Mouse (Mus musculus) urinary bladder, adult 2 months (tissue): ENCODE measurements around the gene Ltf. TPM values are rescaled to one million over a fixed set of nuclear protein-coding genes. Genes with fewer than 3 reads are reported as not detected.

Experiments
- DNase-seq: peaks from one replicate; pipeline ENCODE4 v3.0.0; 2022; ENCODE audit warnings: low spot score
- polyA plus RNA-seq: library from polyadenylated mRNA; depleted of rRNA; stranded (reverse); fragments of >200 nt; gene quantifications from 2 replicates; pipeline ENCODE4 v1.2.3, GENCODE M21; 2012; rRNA removed

Ltf gene
- polyA plus RNA-seq, result not detected in 2 replicates

DNA sequence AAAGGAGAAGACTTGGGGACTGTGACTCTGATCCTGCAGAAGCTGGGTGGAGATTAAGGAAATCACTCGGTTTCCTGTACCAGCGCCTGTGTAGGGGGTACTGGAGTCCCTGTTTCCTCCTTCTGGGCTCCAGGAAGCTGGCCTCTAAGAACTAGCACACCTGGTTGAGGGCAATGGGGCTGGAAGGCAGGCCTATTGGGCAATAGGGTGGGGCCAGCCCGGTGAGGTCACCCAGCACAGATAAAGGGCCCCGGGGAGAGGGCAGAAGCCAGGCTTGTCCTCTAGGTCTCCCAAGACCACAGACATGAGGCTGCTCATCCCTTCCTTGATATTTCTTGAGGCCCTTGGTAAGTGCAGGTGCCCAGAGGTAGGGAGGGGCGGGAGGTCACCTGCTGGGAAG, at the start of gene Ltf:
Gene Ltf, plus strand, starts transcription at position 250 of the 400 bp plus-strand sequence.
- no peak for DNase-seq

DNA sequence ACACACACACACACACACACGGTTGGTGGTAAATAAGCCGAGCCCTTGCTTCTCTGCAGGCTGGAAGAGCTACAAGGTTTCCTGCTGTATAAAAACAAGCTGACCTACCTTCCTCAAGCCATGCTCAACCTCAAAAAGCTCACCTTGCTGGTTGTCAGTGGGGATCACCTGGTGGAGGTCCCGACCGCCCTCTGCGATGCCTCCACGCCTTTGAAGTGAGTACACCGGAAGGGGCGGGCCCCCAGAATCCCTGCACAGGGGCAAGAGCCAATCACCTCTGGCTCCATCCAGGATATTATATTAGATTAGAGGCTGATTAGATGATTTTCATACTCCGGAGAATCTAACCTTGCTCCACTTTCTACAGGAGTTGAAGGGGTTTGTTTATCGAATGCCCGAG, 39.7 kb upstream of the Ltf start:
- DNase-seq, result no peak

DNA sequence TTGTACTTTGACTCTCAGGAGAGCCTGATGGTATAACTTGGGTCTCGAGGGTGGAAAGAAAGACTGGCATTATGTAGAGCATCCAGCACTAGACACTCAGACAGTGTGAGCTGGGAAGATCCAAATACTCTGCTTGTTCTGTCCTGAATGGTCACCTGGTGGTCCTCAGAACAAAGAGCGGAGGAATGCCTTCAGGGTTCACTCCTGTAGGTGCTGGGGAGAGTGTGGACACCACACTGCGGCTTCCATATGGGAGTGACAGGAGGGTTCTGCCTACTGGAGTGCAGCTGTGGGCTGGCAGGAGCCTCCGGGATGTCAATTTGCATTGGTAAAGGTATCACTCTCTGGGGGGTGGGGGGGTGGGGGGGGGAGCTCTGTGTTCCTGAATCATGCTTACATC, 36.7 kb upstream of the Ltf start:
- DNase-seq, result no peak

DNA sequence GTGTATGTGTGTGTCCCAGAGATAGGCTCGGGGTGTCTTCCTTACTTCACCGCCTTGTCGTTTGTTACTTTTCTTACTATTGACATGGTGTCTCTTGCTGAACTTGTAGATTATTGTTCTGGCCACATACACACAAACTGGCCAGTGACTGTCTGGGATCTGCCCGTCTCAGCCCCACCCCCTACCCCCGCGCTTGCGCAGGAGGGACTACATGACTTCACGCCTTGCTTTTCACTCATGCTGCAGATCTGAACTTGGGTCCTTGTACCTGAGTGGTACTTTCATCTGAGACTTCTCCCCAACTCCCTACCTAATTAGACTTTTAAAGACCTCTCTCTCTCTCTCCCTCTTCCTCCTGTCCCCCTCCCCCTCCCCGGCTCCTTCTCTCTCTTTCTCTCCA, 35.0 kb upstream of the Ltf start:
- no peak for DNase-seq

DNA sequence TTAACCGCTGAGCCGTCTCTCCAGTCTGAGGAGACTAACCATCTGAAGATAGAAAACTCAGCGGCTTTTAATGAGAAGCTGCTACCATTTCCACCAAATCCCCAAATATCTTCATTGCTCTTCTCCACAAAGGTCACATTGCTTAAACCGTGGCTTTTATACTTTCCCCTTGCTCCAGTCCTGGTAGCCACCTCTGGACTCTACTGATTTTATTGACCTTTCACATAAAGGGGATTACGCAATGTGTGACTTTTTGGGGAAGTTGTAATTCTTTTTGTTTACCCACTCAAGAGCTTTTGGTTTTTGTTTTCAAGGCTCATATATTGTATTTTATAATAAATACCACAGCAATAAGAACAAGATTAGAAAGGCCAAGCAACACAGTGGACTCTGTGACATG, 33.5 kb upstream of the Ltf start:
- no peak for DNase-seq

DNA sequence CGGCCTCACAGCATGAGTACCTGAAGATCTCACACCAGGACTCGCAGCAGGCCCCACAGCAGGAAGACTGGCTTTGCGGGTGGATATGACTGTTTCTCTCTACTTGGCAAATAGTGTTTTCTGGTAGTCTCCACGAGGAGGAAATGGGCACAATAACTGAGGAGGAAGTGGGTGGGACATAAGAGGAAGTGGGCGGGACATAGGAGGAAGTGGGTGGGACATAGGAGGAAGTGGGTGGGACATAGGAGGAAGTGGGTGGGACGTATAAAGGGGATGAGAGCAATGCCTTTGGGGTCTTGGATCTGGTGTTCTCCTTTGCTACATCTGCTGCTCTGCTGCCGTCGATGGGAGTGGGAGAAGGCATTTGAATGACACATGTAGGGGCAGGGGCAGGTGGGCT, 33.1 kb upstream of the Ltf start:
- DNase-seq, result no peak

DNA sequence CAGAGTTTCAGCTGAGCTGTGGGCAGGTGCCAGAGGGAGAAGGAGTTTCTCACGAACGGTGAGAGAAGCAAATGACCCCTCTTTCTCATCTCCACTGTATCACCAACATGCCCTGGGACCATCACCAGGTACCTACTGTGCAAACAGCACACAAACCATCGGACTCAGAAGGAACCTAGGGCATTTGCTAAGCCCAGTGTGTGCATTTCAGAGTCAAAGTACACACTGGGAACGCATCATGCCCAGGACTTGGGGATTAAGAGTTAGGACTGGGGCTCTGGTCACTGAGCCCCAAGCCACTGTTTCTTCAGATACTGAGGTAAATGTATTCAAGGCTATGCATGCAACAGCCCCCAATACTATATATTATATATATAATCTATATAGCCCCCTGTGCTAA, 31.7 kb upstream of the Ltf start:
- DNase-seq, result no peak

DNA sequence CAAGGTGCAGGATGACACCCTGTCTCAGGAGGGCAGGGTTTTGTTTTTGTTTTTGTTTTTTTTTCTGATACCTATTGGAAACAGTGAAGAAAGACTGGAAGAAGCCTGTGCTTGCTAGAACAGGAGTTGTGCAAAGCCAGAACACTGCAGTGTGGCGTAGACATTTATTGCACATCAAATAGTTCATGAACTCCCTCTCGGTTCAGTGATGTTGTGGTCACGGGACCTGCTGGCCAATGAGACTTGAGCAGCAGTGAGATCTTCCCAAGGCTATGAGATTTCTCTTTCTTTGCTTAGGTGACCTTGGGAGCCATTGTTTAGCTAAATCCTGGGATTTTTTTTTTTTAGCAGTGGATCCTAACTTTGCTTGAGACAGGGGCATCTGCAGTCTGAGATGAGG, 31.0 kb upstream of the Ltf start:
- DNase-seq, result no peak

DNA sequence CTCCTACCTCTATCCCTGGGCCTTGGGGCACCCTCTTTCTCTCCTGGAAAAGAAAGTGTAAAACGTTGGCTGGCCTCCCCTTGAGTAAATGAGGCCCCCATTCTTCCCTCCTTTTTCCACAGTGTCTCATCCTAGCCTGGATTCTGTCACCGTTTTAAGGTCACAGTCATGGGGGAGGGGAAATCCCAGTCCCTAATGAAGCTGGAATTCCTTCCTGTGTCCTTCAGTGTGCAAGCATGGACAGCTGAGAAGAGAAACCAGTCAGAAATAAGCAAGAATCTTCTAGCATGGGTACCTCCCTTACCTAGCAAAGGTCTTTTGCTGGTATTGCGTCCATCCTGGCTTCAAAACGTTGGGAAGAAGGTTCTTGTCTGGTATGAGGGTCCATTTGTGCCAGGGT, 29.9 kb upstream of the Ltf start:
- DNase-seq, result no peak

DNA sequence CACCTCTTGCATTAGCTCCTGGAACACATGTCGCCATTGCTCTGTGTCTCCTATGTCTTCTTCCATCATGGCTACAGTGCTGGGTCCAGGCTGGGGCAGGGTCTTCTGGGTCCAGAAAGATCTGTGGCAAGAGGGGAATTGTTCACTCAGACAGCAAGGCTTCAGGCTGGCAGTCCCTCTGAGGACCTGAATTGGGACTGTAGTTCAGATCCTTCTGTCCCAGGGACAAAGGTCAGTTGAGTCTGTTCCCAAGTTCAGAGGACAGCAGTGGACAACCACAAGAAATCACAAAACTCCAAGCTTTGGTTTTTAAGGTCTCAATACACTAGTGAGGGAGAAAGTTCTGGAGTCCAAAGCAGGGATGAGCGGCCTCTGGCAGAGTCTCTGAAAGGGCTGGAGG, 29.5 kb upstream of the Ltf start:
- no peak for DNase-seq

DNA sequence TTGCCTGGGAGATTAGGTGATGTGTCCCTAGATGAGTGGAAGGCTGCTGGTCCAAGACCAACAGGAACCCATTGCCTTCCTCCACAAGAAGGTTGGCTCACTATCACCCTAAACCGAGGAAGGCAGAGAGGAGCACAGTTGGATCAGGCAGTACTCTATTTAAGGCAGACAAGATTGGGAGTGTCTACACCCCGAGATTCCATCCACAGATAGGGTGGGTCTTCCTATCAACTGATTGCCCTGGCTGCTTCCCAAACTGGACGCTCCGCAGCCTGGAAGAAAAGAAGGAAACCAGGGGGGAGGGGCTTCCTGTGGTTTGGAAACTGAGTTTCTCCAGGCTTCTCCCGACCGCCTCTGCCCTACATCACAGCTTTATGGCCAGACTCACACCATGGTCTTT, 28.9 kb upstream of the Ltf start, which contains the start of gene Rtp3:
Gene Rtp3, minus strand, starts transcription at position 380 of the 400 bp plus-strand sequence.
- no peak for DNase-seq

DNA sequence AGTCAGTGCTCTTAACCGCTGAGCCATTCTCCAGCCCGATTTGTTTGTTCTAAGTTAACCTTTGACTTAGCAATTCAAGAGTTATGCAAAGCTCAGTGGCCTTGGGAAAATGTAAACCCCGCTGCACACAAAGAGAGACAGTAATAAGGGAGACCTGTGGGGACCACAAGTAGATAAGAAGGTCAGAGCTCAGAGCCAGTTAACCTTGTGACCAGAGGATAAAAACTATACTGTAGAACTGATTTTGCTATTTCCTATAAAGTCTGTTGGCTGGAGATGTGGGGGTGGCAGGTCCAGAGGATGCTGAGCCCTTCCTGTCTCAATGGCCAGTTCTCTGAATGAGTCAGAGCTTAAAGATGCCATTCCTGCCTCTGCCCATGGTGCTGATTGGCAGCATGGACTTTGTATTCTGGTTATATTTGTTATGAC, 25.8 kb upstream of the Ltf start:
- no peak for DNase-seq

DNA sequence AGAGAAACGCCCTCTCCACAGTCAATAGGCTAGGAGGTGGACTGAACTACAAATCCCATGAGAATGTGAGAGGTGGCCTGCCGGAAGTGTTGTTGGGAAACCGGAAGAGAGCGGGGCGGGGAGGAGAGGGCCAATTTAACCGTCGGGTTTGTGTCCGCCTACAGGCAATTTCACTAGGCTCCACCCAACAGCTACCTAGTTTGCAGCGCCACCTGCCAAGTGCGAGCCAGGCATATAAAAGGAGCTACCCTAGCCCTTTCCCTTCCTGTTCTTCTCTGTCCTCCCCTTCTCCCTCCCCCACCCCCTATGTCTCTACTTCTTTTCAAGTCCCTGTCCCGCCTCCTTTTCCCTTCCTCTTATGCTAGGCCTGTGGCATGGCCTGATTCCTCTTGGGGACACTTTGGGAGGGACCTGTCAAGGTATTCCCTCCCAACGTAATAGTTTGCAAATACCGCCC, 24.3 kb upstream of the Ltf start:
- peak; percentile 37 for DNase-seq

DNA sequence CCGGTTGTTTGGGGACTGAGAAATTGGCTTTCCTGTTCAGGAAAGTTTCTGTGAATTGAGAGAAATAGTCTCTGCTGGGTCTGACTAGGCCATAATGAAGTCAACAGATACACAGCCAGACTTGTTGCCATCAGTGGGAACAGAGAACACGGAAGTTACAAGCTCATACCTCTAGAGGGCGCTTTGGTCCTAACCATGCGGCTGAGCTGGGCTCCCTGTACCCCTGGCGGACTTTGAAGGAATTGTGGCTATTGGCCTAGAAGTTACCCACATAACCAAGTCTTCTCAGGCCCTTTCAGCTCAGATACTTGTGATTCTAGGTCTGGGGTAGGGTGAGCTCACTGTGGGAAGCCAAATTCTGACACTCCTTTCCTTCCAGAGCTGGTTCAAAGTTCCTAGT, 21.8 kb upstream of the Ltf start:
- DNase-seq, result no peak

DNA sequence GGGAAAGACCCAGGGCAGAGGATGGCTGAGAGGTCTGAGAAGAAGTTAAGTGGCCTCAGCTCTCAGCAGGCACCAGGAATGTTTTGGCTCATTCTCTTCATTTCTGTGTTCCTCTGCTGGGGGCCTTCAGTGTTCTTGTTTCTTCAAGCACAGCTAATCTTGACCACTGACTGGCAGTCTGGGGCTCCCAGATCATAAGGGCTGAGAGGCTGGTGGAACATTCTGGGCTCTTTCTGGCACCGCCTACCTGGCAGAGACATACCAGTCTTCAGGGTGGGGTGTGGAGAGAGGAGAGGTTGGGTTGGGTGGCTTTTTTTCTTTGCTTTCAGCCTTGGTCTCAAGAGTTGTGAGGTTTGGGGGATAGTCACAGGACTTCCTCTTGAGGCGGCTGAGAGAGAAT, 20.0 kb upstream of the Ltf start:
- DNase-seq, result no peak

DNA sequence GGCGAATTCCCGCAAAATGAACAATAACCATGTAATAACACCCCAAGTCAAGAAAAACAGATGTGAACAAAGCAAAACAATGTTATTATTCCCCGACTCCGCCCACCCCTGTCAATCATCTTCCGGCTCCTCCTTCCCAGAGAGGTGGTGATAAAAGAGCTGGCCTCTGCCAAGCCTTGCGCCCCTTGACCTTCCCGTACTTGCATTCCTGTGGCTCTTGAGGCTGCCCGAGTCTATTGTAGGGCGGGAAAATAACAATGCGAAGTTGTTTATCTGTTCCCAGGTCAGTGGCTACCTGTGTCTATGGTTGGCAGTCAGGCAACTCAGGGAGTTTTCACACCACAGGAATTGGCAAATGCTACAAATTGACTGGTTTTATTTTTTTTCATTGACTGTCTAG, 19.2 kb upstream of the Ltf start:
- DNase-seq, result no peak

DNA sequence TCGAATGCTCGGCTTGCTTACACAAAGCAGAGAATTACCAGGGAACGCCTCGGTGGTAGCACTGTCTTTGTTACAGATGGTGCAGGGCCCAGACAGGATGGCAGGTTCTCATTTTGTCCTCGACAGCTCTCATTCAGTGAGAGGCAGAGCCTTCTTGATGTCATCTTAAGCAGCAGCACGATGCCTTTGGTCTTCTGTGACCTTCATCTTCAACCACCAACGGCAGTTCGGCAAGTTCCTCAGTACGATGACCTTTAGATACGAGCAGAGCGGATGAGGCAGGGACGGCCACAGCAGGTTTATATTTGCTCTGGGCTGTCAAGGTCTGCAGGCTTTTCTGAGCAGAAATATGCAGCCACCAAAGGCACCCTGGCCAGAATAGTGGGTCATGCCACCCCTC, 17.4 kb upstream of the Ltf start:
- no peak for DNase-seq

DNA sequence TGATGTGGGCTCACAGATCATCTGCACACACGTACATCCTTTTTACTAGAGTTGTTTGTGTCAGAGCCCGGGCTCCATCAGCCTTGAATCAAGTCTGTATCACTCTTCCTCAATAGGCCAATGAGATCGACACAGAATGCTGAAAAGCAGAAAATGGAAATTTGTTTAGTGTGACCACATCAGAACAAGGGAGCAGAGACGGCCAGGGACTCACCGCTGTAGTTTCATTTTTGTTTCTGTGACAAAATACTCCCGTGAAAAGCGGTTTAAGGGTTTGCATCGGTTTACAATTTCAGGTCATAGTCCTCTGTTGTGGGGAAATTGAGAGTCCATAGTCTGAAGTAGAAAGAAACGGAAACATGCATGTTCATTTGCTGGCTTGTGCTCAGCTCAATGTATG, 15.8 kb upstream of the Ltf start:
- no peak for DNase-seq

DNA sequence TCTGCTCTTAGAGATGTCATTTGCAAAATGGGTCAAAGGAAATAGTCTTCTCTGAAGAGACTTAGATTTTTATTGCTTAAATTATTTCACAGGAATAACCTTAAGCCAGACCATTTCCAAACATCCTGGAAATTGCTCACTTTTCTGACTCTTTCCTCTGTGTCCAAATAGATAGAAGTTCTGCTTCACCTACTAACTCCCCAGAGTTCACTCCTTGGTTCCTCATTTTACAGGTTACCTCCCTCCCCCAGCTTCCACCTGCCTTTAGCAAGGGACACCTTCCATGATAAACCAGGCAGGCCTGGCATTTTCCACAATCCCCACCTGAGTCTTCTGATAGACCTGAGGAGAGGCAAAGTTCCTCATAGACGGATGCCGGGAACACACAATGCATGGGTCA, 12.5 kb upstream of the Ltf start:
- no peak for DNase-seq

DNA sequence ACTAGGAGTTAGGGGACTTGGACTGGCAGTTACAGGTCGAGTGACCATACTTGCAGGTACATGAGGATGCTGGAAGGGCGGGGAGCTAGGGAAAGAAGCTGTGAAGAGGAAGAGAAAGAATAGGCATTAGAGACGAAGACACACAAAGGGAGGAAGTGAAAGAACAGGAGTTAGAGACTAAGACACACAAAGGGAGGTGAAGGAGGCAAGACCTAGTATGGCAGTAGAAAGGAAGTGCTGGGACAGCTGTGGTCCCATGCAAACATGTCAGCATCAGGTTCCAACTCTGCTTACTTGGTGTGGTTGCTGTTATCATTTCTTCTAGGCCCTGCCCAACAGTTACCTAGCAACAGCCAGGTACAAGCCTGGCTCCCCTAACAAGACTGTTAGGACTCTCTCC, 9.3 kb upstream of the Ltf start:
- no peak for DNase-seq

DNA sequence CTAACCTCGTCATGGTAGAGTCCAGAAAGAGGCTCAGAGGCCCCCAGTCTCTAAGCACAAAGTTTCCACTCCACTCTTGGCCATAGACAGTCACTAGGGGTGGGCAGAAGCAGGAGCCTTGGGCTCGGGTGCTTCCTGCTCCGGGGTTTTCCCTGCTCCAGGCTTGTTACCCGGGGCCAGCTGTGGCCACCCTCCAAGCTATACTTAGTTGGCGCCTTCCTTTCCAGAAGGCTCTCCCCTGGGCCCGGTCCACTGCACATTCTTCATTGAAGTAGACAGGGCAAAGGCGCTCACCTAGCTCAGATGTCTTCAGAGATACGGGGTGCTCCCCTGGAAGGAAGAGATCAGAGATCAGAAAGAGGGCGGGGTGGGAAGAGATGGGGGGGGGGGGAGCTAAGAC, 7.5 kb upstream of the Ltf start:
- no peak for DNase-seq

DNA sequence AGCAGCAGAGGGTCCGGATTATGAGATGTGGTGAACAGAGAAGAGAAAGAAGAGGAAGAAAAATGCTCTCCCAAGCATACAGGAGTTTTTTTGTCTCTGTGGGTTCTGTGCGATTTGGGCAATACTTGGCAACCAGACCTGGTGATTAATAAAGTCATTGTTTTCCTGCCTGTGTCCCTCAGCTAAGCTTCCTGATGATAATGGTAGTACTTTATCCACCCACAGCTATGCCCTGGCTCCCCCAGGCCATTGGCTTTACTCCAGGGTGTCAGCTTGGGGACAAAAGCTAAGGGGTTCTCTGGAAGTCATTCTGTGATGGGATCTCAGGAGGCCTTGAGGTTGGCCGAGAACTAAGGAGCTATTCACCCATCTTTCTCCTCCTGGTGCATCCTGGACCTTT, 7.0 kb upstream of the Ltf start:
- DNase-seq, result no peak

DNA sequence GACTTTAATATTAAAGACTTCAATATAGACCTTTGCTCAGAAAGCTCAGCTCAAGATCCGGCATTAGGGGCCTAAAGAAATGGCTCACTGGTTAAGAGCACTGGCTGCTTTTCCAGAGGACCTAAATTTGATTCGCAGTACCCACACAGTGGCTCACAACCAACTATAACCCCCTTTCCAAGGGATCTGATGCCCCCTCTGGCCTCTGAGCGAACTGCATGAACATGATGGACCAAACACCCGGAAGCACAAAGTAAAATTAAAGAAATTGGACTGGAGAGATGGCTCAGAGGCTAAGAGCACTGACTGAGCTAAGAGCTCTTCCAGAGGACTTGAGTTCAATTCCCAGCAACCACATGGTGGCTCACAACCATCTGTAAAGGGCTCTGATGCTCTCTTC, 3.4 kb upstream of the Ltf start:
- no peak for DNase-seq

DNA sequence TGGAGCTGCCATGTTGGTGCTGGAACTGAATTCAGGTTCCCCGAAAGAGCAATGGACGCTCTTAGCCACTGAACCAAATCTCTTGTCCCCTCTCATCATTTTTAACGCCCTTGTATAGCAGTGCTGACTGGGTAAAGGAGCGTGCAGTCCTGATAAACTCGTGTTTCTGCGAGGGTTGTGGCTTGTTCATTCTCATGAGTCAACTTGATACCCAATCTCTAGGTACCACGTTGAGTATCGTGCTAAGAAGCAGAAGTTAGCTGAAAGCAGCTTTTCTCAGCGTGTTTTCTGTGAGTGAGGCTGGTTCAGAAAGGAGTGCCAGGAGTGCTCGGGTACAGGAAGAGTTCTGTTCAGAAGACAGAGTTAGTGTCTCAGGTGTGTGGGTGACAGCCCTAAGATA, 7.7 kb downstream of the Ltf start:
- DNase-seq, result no peak

DNA sequence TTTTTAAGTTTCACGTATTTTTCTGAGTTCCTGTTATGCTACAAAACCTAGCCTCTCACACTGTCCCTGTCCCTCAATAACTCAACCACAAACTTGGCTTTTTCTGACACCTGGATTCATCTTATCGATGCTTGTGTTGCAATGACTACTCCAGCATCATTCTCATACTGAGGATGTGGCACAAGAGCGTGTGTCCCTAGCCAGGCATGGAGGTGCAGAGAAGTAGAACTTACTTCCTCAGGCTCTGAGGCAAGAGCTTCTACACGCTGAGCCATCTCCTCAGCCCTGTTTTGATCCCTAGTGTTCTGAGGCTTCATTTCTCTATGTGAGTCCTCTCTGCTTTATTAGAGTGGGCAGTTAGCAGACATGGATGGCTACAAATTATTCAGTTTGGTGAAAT, 14.6 kb downstream of the Ltf start:
- no peak for DNase-seq
